Mouse (Mus musculus) bone marrow, adult 2 months (tissue): ENCODE measurements around the gene Exog. TPM values are rescaled to one million over a fixed set of nuclear protein-coding genes. Genes with fewer than 3 reads are reported as not detected.

Experiments used
- H3K27ac ChIP-seq: fragments of 200-500 bp; 2 replicates; pipeline ENCODE4 v1.5.1; 2012; ENCODE audit warnings: low read depth, mild to moderate bottlenecking, control low read depth, inconsistent platforms, low read length; ENCODE audit not compliant: control insufficient read depth, poor library complexity, insufficient read depth
- H3K4me1 ChIP-seq: fragments of 200-500 bp; 2 replicates; pipeline ENCODE4 v1.6.1; 2011; ENCODE audit warnings: low read length; ENCODE audit not compliant: control insufficient read depth, insufficient read depth
- H3K4me3 ChIP-seq: fragments of 200-500 bp; replicated peaks from 2 replicates; pipeline ENCODE3; 2011; ENCODE audit warnings: mild to moderate bottlenecking, low read depth, low read length, control low read depth; ENCODE audit not compliant: control insufficient read depth
- CTCF ChIP-seq: fragments of 200-500 bp; IDR thresholded peaks from 2 replicates; pipeline ENCODE4 v1.5.1; 2011; ENCODE audit warnings: low read length, control low read depth; ENCODE audit not compliant: control insufficient read depth, insufficient read depth
- POLR2A ChIP-seq: fragments of 200-500 bp; IDR thresholded peaks from 2 replicates; pipeline ENCODE4 v1.6.1; 2011; ENCODE audit warnings: low read depth, mild to moderate bottlenecking, control low read depth, low read length, borderline replicate concordance; ENCODE audit not compliant: control insufficient read depth
- WGBS: fragments of 180-500 bp; shearing (Covaris S2); methylation state at CpG from one replicate; pipeline ENCODE4 v1.1.7; 2018; 5-methylcytosine and 5-hydroxymethylcytosine counted together
- polyA plus RNA-seq: library from polyadenylated mRNA; stranded (reverse); fragments of >200 nt; gene quantifications from 2 replicates; pipeline ENCODE4 v1.2.4, GENCODE M21; 2011; ENCODE audit warnings: low replicate concordance; ENCODE audit not compliant: missing spikeins, insufficient read depth, insufficient read length

The Exog gene
- polyA plus RNA-seq, 1 experiment, result 2.3 TPM

GRCm38 (mm10) chr9:119408898-119409664, 35.7 kb upstream of the Exog start:
- H3K27ac ChIP-seq, result no peak overlapping the region
- 60% methylated on average over 11 of the region's 11 CpGs for WGBS
- H3K4me1 ChIP-seq, result no peaks in the 10 kb centered on the region; the same call in 1 of the 2 replicates
- H3K4me3 ChIP-seq, result no peak overlapping the region
- TF ChIP-seq CTCF, result no peak
- no peak for TF ChIP-seq POLR2A

- TF ChIP-seq POLR2A, result no peak
- no peak for TF ChIP-seq CTCF
- no peak overlapping the region for H3K4me3 ChIP-seq
- no peak overlapping the region for H3K27ac ChIP-seq
- no peaks in the 10 kb centered on the region; the same call in 1 of the 2 replicates for H3K4me1 ChIP-seq
- WGBS, result 78% methylated on average over 5 of the region's 5 CpGs
Measured at GRCm38 (mm10) chr9:119409864-119410263, 34.9 kb upstream of the Exog start.

- H3K4me1 ChIP-seq, result no peaks in the 10 kb centered on the region
- H3K27ac ChIP-seq, result no peak overlapping the region
- WGBS, result 69% methylated on average over 18 of the region's 18 CpGs
- no peak overlapping the region for H3K4me3 ChIP-seq
- TF ChIP-seq POLR2A, result no peak
- TF ChIP-seq CTCF, result no peak
Measured at GRCm38 (mm10) chr9:119418025-119418424, 26.7 kb upstream of the Exog start.

- Histone ChIP-seq H3K27ac (no peak overlapping the region; the same call in 1 of the 2 replicates), H3K4me3 (no peak overlapping the region), H3K4me1 (no peaks in the 10 kb centered on the region; the same call in 1 of the 2 replicates)
- TF ChIP-seq CTCF (no peak), POLR2A (no peak)
- whole genome bisulfite sequencing, result 91% methylated on average over 12 of the region's 12 CpGs
Measured at GRCm38 (mm10) chr9:119419852-119420438, 24.8 kb upstream of the Exog start.

DNA sequence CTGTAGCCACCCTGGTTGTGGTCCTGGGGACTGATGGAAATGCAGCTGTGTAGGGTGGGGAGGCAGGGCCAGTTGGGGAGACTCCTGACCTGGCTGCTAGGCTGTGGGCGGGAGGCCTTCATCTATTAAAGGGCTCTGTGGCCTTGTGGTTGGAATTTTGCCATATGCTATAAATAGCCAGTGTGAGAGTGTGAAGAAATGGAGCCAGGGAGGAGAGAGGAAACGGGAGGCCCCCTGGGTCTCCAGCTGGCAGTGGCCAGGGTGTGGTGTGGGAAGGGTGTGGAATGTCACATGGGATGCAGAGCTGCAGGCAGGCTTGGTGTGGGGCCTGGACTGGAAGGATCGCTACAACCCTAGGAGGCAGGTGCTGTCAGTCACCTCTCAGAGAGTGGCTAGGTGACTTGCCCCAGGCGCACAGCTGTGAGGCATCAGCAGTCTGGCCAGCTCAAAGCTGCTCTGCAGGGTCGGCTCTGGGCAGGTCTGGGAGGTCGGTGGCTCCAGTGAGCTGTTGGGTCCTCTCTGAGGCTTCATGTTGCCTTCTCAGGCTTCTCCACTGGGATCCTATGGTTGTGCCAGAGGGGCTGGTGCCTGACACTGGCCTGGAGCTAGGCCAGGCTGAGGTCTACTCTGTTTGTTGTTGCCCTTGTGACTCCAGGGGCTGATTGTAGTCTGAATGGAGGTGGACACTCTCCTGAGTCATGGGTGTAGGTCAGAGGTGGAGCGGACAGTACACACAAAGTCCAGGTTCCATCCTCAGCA, 19.3 kb upstream of the Exog start:
- no peak overlapping the region for H3K4me3 ChIP-seq
- 34% methylated on average over 7 of the region's 7 CpGs for WGBS
- no peak for TF ChIP-seq POLR2A
- no peak for TF ChIP-seq CTCF
- H3K4me1 ChIP-seq, result peaks cover 2% of the 10 kb centered on the region
- H3K27ac ChIP-seq, result no peak overlapping the region

GRCm38 (mm10) chr9:119425976-119426415, 18.7 kb upstream of the Exog start:
- Histone ChIP-seq H3K4me3 (no peak overlapping the region), H3K4me1 (peaks cover 2% of the 10 kb centered on the region), H3K27ac (no peak overlapping the region)
- TF ChIP-seq CTCF (no peak), POLR2A (no peak)
- 80% methylated on average over 13 of the region's 13 CpGs for WGBS

DNA sequence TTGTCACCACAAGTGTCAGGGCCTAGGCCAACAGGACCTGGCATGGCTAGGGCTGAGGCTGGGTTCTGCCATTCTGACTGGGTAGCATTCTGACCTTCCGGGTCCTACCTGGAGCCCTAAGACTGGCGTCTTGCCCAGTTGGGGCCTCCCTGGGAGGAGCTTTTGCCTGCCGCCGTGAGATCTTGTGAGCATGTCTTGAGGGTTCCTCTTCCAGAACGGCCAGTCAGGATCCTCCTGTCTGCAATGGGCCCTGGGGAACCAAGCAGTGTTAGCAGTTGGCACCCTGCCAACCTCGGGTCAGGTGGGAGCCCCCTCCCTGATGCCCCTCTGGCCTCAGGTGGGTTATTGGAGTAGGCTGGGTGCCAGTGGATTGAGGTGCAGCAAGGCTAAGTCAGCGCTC, 18.3 kb upstream of the Exog start:
- no peak for TF ChIP-seq CTCF
- no peak for TF ChIP-seq POLR2A
- Histone ChIP-seq H3K4me1 (peaks cover 2% of the 10 kb centered on the region), H3K27ac (no peak overlapping the region), H3K4me3 (no peak overlapping the region)
- 40% methylated on average over 7 of the region's 7 CpGs for WGBS

DNA sequence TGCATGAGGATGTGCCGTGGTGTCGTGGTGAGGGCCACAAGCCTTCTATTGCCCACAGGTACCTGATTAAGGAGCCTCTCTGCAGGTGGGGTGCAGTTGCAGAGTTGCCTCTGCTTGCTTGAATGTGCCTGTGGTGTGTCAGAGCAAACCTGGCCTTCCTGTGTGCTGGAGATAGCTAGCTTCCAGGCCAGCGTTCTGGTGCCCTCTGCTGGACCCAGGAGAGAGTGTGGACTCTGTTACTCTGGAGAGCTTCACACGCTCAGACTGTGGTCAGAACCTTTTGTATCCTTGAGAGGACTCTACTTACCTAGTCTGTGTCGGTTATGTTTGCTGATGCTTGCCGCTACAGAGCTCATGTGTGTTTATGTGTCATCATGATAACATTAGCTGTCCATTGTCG, 14.4 kb upstream of the Exog start:
- 42% methylated on average over 7 of the region's 7 CpGs for WGBS
- no peak for TF ChIP-seq POLR2A
- peak; percentile 78 for TF ChIP-seq CTCF

More for the DNA sequence above, 14.4 kb upstream of the Exog start:
- Histone ChIP-seq H3K4me3 (no peak overlapping the region), H3K4me1 (peaks cover 1% of the 10 kb centered on the region), H3K27ac (no peak overlapping the region)
